Mouse (Mus musculus) kidney, postnatal 36 days (tissue): Measurements from ENCODE around the gene Swi5.

ENCODE experiments used
- DNase-seq, 2 experiments: peaks; one replicate each; pipeline ENCODE4 v3.0.0; 2021 to 2022; ENCODE audit warnings: mixed read lengths in 2 of 2

Gene Swi5

DNA sequence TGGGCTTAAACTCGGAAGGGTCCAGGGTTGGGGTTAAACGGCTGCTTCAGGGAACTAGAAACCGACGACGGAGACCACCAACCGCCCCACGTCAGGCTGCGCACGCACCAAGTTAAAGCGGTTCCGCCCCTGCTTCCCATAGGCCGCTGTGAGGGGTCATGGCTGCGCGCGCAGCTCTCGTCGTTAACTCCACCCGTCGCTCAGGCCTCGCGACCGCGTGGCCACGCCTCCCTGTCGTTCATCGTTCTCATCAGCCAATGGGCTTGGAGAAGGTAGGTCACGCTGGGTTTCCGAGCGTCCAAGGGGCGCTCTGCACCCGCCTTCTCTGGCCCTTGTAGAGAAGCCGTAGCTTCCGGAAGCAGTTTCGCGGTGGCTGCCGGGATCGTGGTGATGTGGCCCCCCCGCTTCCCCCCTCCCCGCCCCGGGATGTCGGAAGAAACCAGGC, at the start of gene Swi5:
TSS of gene Swi5 (minus strand) at position 153 of the 445 bp plus-strand sequence.
- peak; percentile 99 to 100 for DNase-seq

GRCm38 (mm10) chr2:32335888-32336287, 48.0 kb upstream of the Swi5 start:
- no peak for DNase-seq

DNA sequence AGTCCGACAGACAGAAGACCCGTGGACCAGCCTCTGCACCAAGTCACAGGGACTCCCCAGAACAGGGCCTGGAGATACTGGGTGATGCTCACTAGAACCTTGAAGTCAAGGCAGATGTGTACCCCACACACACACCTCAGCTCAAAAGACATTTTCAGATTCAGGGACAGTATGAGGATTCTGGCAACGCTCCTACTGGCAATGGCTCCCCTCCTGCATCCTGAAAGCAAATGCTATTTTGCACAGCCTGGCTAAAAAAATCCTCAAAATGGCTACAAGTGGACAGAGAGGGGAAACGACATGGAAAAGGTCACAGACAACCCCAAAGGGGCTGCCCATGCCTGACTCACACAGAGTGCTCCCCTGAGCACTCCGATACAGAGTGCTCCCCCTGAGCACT, 44.3 kb upstream of the Swi5 start:
- no peak for DNase-seq

GRCm38 (mm10) chr2:32329531-32329930, 41.7 kb upstream of the Swi5 start:
- DNase-seq, result no peak

DNA sequence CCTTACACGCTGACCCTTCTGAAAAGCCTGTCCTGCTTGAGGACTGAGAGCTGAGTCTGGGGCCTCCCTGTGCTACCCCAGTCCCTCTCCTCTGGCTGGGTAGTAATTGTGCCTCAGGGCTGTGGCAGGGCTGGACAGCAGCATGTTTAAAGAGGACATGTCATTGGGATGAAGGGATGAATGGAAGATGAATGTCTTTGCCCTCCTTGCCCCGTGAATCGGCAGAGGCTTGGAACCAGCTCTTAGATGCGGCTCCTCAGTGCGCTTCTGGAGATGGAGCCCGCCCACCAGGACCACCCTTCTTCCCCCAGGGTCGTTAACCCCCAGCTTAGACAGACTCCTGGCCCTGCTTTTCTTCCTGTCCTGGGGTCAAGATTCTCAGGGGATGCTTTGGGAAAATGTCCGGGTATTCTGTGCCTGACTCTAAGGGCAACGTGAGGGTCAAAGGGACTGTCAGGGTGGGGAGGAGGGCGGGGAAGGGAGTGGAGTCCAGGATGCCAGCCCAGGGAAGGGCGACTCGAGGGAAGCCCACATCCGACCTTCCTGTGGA, 41.1 kb upstream of the Swi5 start:
- DNase-seq, result no peak

- no peak for DNase-seq
Measured at GRCm38 (mm10) chr2:32327200-32327599, 39.3 kb upstream of the Swi5 start.

- no peak for DNase-seq
Measured at GRCm38 (mm10) chr2:32325342-32325741, 37.5 kb upstream of the Swi5 start.

DNA sequence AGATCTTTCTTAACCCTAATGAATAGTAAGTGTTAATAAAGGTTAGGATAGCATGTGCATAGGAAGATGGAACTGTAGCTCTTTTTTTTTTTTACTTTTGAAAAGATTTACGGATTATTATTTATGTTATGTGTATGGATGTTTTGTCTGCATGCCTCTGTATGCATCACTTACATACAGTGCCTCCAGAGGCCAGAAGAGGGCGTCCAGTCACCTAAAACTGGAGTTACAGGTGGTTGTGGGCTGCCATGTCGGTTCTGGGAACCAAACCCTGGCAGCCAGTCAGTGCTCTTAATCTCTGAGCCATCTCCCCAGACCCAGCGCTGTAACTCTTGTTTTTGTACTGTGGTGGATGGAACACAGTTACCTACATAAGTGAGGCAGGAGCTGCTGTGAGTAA, 36.4 kb upstream of the Swi5 start:
- DNase-seq, result no peak

GRCm38 (mm10) chr2:32322754-32323741, 35.2 kb upstream of the Swi5 start:
- no peak for DNase-seq

- peak; percentile 48 to 66 for DNase-seq
Measured at GRCm38 (mm10) chr2:32321591-32322298, 33.9 kb upstream of the Swi5 start.

DNA sequence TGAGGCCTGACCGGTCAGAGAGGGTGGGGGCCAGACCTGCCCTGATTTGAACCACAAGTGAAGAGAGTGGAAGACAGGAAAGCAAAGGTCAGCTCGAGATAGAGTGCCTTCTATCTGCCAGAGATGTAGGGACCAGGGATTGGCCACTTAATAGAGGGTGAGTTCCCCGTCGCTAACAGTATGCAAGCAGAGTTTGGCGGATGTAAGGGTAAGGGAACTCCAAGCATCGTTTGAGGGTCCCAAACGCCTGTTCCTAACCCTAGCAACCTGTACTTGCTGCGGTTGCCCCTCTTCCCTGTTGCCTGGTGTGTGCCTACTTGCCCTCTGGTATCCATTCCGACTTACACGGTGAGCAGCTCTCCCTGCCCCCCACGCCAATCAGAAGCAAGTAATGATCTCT, 32.8 kb upstream of the Swi5 start:
- DNase-seq, result no peak

DNA sequence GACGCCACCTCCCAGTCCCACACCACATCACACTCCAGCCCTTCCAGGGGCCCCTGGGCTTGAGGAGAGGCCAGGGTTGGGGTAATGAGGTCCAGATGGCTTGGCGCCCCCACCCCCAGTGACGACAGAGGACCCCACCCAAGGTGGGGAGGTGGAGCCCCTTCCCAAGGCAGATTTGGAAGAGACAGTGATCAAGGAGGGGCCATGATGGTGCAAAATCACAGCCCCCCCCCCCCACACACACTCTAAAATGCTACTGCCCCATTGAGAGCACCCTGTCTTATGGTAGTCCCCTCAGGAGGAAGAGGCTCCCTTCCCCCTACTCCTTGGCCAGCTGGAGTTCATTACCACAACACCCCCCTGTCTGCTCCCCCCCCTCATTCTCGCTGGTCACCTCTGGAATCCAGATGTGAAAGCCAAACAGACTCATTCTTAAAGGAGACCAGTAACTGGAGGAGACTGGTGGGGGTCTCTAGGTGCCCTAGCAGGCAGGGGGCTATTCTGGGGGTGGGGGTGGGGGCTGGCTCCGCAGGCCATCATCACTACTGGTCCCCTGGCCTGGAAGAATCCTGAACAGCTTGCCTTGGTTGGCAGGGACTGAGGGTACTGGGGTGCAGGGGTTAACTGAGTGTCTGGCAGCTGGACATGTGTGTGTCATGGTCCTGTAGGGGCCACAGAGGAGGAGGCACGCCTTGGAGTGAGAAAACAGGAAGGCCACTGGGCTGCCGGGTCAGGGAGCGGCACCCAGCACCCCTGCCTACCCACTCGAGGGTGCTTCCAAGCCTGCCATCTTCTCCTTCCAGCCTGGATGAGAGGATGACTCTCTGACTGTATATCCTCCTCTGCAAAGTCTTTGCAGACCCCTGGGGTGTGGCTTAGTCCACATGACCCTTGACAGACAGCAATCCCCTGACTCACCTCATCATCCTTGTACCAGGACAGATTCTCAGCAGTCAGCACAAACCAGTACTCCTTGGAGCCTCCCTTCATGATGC, 32.0 kb upstream of the Swi5 start:
- DNase-seq, result no peak

- DNase-seq, result no peak
Measured at GRCm38 (mm10) chr2:32318709-32319585, 31.1 kb upstream of the Swi5 start.

DNA sequence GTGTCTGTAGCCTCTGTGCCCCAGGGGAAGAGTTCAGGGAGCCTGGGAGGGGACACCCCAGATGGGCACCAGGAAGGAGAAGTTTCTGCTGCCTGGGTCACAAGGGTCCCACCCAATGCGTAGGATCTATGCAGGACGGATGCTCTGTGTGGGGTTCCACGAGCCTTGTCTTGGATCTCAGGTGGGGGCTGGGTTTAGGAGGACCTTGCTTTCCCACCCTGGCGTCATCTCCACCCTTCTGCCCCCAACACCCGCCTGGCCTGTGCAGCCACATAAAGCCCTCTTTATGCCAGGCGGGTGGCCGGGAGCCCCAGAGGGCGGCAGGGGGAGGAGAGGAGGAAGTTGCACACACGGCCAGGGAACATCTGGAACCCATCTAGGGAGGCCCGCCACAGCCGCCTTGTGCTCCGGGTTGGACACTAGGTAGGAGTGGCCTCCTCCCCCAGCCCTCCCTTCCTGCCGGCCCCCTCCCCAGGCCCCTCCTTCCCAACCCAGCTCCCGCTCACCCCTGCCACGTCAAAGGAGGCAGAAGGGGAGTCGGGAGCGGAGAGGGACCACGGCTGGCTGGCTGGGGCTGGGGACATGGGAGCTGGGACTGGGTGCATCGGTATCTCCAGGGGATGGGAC, 30.0 kb upstream of the Swi5 start:
- DNase-seq, result peak; percentile 48 to 51

GRCm38 (mm10) chr2:32316887-32317656, 29.2 kb upstream of the Swi5 start:
- no peak for DNase-seq

DNA sequence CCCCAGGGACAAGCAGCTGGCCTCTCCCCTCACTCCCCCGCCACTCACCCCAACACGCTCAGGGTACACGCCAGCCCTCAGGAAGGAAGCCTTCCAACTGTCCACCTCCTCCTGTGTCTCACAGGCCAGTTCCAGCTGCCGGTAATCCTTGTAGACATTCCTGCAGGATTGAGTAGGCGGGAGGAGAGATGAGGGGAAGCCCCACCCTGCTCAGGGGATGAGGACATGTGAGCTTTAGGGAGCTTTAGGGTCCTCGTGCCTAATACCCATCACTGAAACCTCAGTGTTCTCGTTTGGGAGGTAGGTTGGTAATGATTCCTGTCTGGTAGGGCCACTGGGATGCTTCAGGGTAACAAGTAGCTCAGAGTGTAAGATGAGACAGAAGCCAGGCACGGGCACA, 27.9 kb upstream of the Swi5 start:
- no peak for DNase-seq

DNA sequence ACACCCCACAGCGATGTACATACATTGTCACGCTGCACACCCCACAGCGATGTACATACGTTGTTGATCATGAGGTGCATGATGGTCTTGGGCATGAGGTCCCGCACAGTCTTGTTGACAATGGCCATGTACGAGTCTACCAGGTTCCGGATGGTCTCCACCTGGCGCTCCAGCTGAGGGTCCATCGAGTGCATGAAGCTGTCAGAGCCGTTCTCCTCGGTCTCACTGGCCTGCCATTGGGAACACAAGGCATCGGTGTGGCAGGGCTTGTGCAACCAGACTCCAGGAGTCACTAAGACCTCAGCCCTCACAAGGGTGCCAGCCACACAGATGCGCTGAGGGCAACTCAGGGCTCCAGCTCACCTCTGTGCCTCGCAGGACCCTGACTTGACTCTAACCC, 27.0 kb upstream of the Swi5 start:
- no peak for DNase-seq

- DNase-seq, result peak; percentile 82 to 95
Measured at GRCm38 (mm10) chr2:32312318-32312964, 24.6 kb upstream of the Swi5 start.
